Mouse (Mus musculus) hindbrain, postnatal 0 days (tissue): Measurements from ENCODE around the gene Smox. TPM values are rescaled to one million over a fixed set of nuclear protein-coding genes. Genes with fewer than 3 reads are reported as not detected.
A peak's percentile ranks its signal among the peaks of the same experiment; 100 is the strongest.

Experiments used
- ATAC-seq: fragments of 200-750 bp; cut with Nextera tagmentation; 2 replicates; pipeline ENCODE4 v1.8.0; 2017; ENCODE audit warnings: mild to moderate bottlenecking, moderate TSS enrichment, moderate library complexity
- DNase-seq: peaks from one replicate; pipeline ENCODE4 v3.0.0-alpha.2; 2015; ENCODE audit warnings: low spot score
- H3K27ac ChIP-seq: fragments of 300-500 bp; sonication (generic); 2 replicates; pipeline ENCODE4 v1.5.1; 2014; ENCODE audit warnings: mild to moderate bottlenecking
- H3K27me3 ChIP-seq: fragments of 300-500 bp; sonication (generic); 2 replicates; pipeline ENCODE4 v1.6.1; 2014; ENCODE audit warnings: low read length, mixed read lengths; ENCODE audit not compliant: insufficient read depth
- H3K36me3 ChIP-seq: fragments of 300-500 bp; sonication (generic); 2 replicates; pipeline ENCODE4 v1.6.1; 2014; ENCODE audit warnings: low read length, mixed read lengths; ENCODE audit not compliant: insufficient read depth
- H3K4me1 ChIP-seq: fragments of 300-500 bp; sonication (generic); 2 replicates; pipeline ENCODE4 v1.6.1; 2014; ENCODE audit warnings: antibody characterized with exemption, low read length, mixed read lengths; ENCODE audit not compliant: insufficient read depth
- H3K4me2 ChIP-seq: fragments of 300-500 bp; sonication (generic); 2 replicates; pipeline ENCODE4 v1.6.1; 2014; ENCODE audit warnings: low read depth, mild to moderate bottlenecking, low read length, moderate library complexity, mixed read lengths
- H3K4me3 ChIP-seq: fragments of 300-500 bp; sonication (generic); 2 replicates; pipeline ENCODE4 v1.5.1; 2014; ENCODE audit warnings: low read length
- H3K9ac ChIP-seq: fragments of 300-500 bp; sonication (generic); replicated peaks from 2 replicates; pipeline ENCODE4 v1.6.1; 2014; ENCODE audit warnings: mild to moderate bottlenecking, low read length, moderate library complexity, mixed read lengths
- H3K9me3 ChIP-seq: fragments of 300-500 bp; sonication (generic); 2 replicates; pipeline ENCODE4 v1.6.1; 2016; ENCODE audit warnings: low read length, mixed read lengths
- CTCF ChIP-seq: IDR thresholded peaks from 2 replicates; pipeline ENCODE4 v1.5.1; 2016; ENCODE audit warnings: antibody characterized with exemption, control low read depth, low read depth
- WGBS: fragments of 180-500 bp; shearing (Covaris S2); extraction: QIAGEN DNeasy Blood & Tissue Kit; methylation state at CpG from one replicate; pipeline ENCODE4 v1.1.7; 2014; 5-methylcytosine and 5-hydroxymethylcytosine counted together
- polyA plus RNA-seq: library from polyadenylated mRNA; unstranded; fragments of >200 nt; fragmentation: Nextera tagmentation; extraction: Ambion mirVana; gene quantifications from 2 replicates; pipeline ENCODE4 v1.2.1, GENCODE M21; 2015
- total RNA-seq: library from RNA; depleted of rRNA; stranded (reverse); fragments of >200 nt; gene quantifications from 2 replicates; pipeline ENCODE4 v1.2.3, GENCODE M21; 2014

Gene Smox
- total and polyA plus RNA-seq, 2 experiments from 2014 or later, result 94.2 to 214 TPM

DNA sequence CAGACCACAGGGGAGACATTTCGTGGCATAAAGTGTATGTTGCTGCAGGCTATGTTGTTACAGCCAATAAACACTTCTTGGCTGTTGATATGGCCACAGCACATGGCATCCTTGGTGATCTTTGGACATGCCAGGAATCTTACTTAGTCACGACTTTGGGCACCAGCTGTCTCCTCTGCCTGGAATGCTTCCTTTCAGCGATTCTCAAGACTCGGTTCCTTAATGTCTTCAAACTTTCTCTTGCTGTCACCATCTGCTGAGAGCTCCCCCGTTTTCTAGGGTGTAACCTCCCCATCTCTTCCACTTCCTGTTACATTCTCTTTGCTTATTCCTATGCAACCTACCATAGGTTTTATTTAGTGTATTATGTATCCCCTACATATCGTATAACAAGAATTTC, 48.5 kb downstream of the Smox start:
- 73% methylated on average over 6 of the region's 6 CpGs for WGBS
- ATAC-seq (no peak), DNase-seq (no peak)
- Histone ChIP-seq H3K4me2 (no peak overlapping the region), H3K4me1 (peaks cover 4% of the 10 kb centered on the region; the same call in 1 of the 2 replicates), H3K27ac (no peak overlapping the region), H3K36me3 (no peaks in the 10 kb centered on the region), H3K9ac (no peak overlapping the region), H3K27me3 (no peaks in the 10 kb centered on the region), H3K9me3 (no peaks in the 10 kb centered on the region), H3K4me3 (no peak overlapping the region)
- TF ChIP-seq CTCF, result no peak

DNA sequence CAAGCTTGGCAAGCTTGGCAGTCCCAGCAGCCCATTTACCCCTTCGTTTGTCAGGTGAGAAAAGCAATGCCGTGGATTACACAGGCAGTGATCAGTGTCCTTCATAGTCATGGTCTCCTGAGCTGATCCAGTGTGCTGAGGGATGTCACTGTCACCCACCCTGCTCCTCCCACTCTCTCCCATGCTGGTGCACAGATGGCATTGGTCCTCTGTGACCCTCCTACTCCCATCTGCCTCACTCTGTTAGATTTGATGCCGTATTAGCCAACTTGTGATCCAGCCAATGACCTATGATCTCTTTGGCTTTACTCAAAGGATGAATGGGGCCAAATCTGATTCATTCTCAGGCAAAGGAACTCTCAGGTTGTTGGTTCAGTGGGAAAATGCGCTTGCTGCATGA, 50.4 kb downstream of the Smox start:
- H3K9ac ChIP-seq, result no peak overlapping the region
- TF ChIP-seq CTCF, result no peak
- no peaks in the 10 kb centered on the region for H3K36me3 ChIP-seq
- H3K9me3 ChIP-seq, result no peaks in the 10 kb centered on the region
- WGBS, result 66% methylated on average over 4 of the region's 4 CpGs
- peak; percentile 75 for DNase-seq
- ATAC-seq, result peak; percentile 63
- no peaks in the 10 kb centered on the region for H3K27me3 ChIP-seq
- peaks cover 4% of the 10 kb centered on the region for H3K4me1 ChIP-seq
- no peak overlapping the region for H3K4me3 ChIP-seq
- H3K27ac ChIP-seq, result peak overlapping the region; percentile 3; the same call in 1 of the 2 replicates
- no peak overlapping the region for H3K4me2 ChIP-seq

DNA sequence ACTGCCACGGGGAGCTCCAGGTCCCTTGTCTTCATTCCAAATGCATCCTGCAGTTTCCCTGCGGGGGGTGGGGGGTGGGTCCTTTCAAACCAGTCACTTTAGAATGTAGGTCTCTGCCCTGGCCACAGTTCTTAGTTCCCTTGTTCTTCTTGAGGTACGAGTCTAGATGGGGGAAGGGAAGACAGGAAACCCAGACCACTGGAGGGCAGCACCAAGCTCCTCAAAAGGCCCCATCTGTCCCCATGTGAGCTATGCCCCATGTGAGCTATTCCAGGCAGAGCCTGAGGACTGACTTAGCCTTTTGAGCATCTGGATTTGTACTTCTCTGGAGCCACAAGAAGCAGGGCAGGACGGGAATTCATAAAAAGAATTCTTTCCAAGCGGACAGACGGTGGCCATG, 51.2 kb downstream of the Smox start:
- H3K27me3 ChIP-seq, result peaks cover 5% of the 10 kb centered on the region
- DNase-seq (peak; percentile 43), ATAC-seq (0 out of 2 replicates have a peak, but pooled peaks have one; percentile 31)
- H3K9ac ChIP-seq, result no peak overlapping the region
- peaks cover 4% of the 10 kb centered on the region for H3K4me1 ChIP-seq
- H3K36me3 ChIP-seq, result no peaks in the 10 kb centered on the region
- no peaks in the 10 kb centered on the region for H3K9me3 ChIP-seq
- 35% methylated on average over 6 of the region's 6 CpGs for WGBS
- H3K27ac ChIP-seq, result no peak overlapping the region
- H3K4me2 ChIP-seq, result no peak overlapping the region
- TF ChIP-seq CTCF, result peak; percentile 48
- H3K4me3 ChIP-seq, result no peak overlapping the region

DNA sequence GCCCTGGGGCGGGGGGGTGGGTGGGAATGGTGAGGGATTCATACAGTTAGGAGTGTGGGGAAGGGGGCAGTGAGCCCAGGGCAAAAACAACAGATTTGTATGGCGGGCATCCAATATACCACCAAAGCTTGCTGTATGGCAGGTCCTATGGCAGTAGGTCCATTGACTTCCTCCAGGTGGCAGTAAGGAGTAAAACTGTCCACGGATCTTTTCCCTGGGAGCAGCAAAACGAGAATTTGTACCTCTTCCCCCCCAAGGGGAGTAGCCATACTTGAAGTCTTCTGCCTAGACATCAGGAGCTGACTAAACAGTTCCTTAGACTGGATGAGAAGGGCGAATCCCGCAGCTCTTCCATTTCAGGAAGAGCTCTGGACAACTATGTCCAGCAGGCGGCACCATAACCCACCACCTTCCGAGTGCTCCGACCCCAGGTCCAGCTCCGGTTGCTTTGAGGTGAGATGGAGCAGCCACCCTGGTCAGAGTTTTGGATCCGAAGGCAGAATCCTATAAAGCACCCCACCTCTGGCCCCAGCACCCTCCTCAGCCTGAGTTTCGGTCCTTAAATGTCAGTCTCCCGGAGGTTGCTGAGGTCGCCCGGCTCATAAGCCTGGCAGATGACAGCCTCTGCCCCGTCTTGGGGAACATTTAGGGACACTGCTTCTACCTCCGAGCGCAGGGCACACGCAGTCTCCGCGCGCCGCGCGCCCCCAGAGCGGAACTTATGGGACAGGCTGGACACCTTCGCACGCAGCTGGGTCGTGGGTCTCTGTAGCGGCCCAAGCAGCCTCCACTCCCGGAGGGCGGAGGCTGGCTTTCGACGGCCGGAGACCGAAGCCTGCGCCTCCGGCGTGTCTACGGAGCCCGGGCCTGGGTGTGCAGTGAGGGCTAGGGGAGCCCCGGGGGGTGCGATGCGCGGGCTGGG, 54.4 kb downstream of the Smox start:
- ATAC-seq, result peak; percentile 52
- peaks cover 13% of the 10 kb centered on the region for H3K27me3 ChIP-seq
- peaks cover 4% of the 10 kb centered on the region for H3K4me1 ChIP-seq
- H3K36me3 ChIP-seq, result no peaks in the 10 kb centered on the region
- TF ChIP-seq CTCF, result peak; percentile 83
- H3K4me3 ChIP-seq, result peak overlapping the region; percentile 34
- no peaks in the 10 kb centered on the region for H3K9me3 ChIP-seq
- DNase-seq, result peak; percentile 83
- peak overlapping the region; percentile 67 for H3K4me2 ChIP-seq
- WGBS, result 2% methylated on average over 45 of the region's 45 CpGs
- no peak overlapping the region for H3K27ac ChIP-seq
- H3K9ac ChIP-seq, result 0 out of 2 replicates have a peak overlapping the region, but pooled peaks have one; percentile 2

DNA sequence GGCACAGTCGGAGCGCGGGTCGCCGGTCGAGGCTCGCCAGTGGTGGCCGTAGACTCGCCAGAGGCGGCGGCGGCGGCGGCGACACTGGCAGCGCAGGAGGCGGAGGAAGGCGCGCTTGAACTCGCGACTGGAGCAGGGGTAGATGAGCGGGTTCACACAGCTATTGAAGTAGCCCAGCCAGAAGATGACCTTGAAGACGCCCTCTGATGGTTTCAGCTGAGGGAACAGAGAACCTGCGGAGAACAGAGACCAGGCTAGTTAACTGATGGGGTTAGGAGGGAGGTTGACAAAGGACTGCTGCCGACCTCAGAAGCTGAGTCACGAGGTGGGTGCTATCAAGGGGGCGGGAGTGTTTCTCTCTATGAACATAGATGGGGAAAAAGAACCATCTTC, 55.0 kb downstream of the Smox start:
- peaks cover 4% of the 10 kb centered on the region for H3K4me1 ChIP-seq
- no peaks in the 10 kb centered on the region for H3K36me3 ChIP-seq
- DNase-seq (no peak), ATAC-seq (peak; percentile 1; the same call in 1 of the 2 replicates)
- 0 out of 2 replicates have a peak overlapping the region, but pooled peaks have one; percentile 2 for H3K9ac ChIP-seq
- 2% methylated on average over 27 of the region's 27 CpGs for WGBS
- H3K27ac ChIP-seq, result no peak overlapping the region
- peak overlapping the region; percentile 67 for H3K4me2 ChIP-seq
- H3K4me3 ChIP-seq, result peak overlapping the region; percentile 34
- peaks cover 13% of the 10 kb centered on the region for H3K27me3 ChIP-seq
- no peak for TF ChIP-seq CTCF
- H3K9me3 ChIP-seq, result no peaks in the 10 kb centered on the region

DNA sequence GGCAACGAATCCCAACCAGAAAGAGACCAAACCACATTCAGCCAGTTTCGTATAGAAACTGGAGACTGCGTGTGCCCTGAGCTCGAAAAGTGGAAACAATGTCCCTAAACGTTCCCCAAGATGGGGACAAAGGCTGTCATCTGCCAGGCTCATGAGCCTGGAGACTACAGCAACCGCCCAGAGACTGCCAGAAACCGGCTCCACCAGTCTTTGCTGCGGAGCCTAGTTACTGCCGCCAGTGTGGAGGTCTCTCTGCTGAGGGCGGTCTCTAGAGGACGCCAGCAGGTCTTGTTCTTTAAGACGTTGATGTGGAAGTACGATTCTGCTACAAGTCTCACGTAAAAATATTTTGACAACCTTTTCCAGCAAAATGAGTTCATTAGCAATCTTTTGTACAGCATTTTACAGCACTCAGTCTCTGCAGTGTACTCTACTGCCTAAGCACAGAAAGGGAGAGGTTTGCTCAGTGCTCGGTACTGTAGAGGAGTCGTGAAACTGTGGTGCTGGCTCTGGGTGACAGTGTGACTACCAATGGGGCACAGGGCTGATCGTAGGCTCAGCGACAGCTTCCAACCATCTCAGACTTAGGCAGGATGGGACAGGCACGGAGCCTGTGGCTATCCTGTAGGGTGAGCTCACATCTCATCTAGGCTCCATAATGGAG, 55.6 kb downstream of the Smox start:
- no peak for TF ChIP-seq CTCF
- 12% methylated on average over 19 of the region's 19 CpGs for WGBS
- DNase-seq, result peak; percentile 39
- Histone ChIP-seq H3K4me1 (peaks cover 4% of the 10 kb centered on the region), H3K36me3 (no peaks in the 10 kb centered on the region), H3K4me3 (peak overlapping the region; percentile 34; the same call in 1 of the 2 replicates), H3K27ac (no peak overlapping the region), H3K9me3 (no peaks in the 10 kb centered on the region), H3K27me3 (peaks cover 13% of the 10 kb centered on the region), H3K4me2 (peak overlapping the region; percentile 67), H3K9ac (no peak overlapping the region)
- no peak for ATAC-seq
